Mouse (Mus musculus) hindbrain, embryonic 16.5 days (tissue): ENCODE measurements around the gene Sh3bp5l. TPM values are rescaled to one million over a fixed set of nuclear protein-coding genes. Genes with fewer than 3 reads are reported as not detected.
"Not testable (repeated sequence)": the region's sequence is repeated elsewhere in the genome, so short reads cannot be mapped to it uniquely, and the experiment has no call there.

Source experiments
- ATAC-seq: fragments of 200-750 bp; cut with Nextera tagmentation; 2 replicates; pipeline ENCODE4 v1.8.0; 2017; ENCODE audit warnings: moderate TSS enrichment, moderate library complexity
- H3K27ac ChIP-seq: fragments of 300-500 bp; sonication (generic); 2 replicates; pipeline ENCODE4 v1.5.1; 2014; ENCODE audit warnings: low read depth, mild to moderate bottlenecking, control low read depth, low read length, moderate library complexity
- H3K27me3 ChIP-seq: fragments of 300-500 bp; sonication (generic); replicated peaks from 2 replicates; pipeline ENCODE4 v1.6.1; 2014; ENCODE audit warnings: low read length; ENCODE audit not compliant: control insufficient read depth, insufficient read depth
- H3K36me3 ChIP-seq: fragments of 300-500 bp; sonication (generic); 2 replicates; pipeline ENCODE4 v1.6.1; 2014; ENCODE audit warnings: mild to moderate bottlenecking, low read length, moderate library complexity, mixed read lengths; ENCODE audit not compliant: control insufficient read depth, insufficient read depth
- H3K4me1 ChIP-seq: fragments of 300-500 bp; sonication (generic); 2 replicates; pipeline ENCODE4 v1.6.1; 2014; ENCODE audit warnings: low read depth, low read length; ENCODE audit not compliant: control insufficient read depth, insufficient read depth
- H3K4me2 ChIP-seq: fragments of 300-500 bp; sonication (generic); 2 replicates; pipeline ENCODE4 v1.6.1; 2014; ENCODE audit warnings: mild to moderate bottlenecking, low read length, control low read depth, moderate library complexity
- H3K4me3 ChIP-seq: fragments of 300-500 bp; sonication (generic); 2 replicates; pipeline ENCODE4 v1.5.1; 2014; ENCODE audit warnings: mild to moderate bottlenecking, low read length, control low read depth, moderate library complexity
- H3K9ac ChIP-seq: fragments of 300-500 bp; sonication (generic); 2 replicates; pipeline ENCODE4 v1.6.1; 2014; ENCODE audit warnings: low read depth, mild to moderate bottlenecking, control low read depth, low read length, moderate library complexity
- H3K9me3 ChIP-seq: fragments of 300-500 bp; sonication (generic); 2 replicates; pipeline ENCODE4 v1.6.1; 2014; ENCODE audit warnings: mild to moderate bottlenecking, low read length, moderate library complexity; ENCODE audit not compliant: control insufficient read depth
- WGBS: fragments of 180-500 bp; shearing (Covaris S2); extraction: QIAGEN DNeasy Blood & Tissue Kit; methylation state at CpG from one replicate; pipeline ENCODE4 v1.1.7; 2014; 5-methylcytosine and 5-hydroxymethylcytosine counted together
- polyA plus RNA-seq: library from polyadenylated mRNA; unstranded; fragments of >200 nt; fragmentation: Nextera tagmentation; extraction: Ambion mirVana; gene quantifications from 2 replicates; pipeline ENCODE4 v1.2.1, GENCODE M21; 2015

The Sh3bp5l gene
- polyA plus RNA-seq, 1 experiment from 2014 or later = 48.0 TPM

- Histone ChIP-seq H3K9me3 (no peaks in the 10 kb centered on the region), H3K27me3 (no peaks in the 10 kb centered on the region), H3K4me1 (peaks cover 10% of the 10 kb centered on the region), H3K4me3 (peak overlapping the region; percentile 57), H3K9ac (peak overlapping the region; percentile 62), H3K4me2 (peak overlapping the region; percentile 66), H3K36me3 (no peaks in the 10 kb centered on the region), H3K27ac (peak overlapping the region; percentile 90)
- ATAC-seq = peak; percentile 91
- under 1% methylated on average over 36 of the region's 36 CpGs for WGBS
Observed at GRCm38 (mm10) chr11:58301837-58302754, 28.4 kb upstream of the Sh3bp5l start.

DNA sequence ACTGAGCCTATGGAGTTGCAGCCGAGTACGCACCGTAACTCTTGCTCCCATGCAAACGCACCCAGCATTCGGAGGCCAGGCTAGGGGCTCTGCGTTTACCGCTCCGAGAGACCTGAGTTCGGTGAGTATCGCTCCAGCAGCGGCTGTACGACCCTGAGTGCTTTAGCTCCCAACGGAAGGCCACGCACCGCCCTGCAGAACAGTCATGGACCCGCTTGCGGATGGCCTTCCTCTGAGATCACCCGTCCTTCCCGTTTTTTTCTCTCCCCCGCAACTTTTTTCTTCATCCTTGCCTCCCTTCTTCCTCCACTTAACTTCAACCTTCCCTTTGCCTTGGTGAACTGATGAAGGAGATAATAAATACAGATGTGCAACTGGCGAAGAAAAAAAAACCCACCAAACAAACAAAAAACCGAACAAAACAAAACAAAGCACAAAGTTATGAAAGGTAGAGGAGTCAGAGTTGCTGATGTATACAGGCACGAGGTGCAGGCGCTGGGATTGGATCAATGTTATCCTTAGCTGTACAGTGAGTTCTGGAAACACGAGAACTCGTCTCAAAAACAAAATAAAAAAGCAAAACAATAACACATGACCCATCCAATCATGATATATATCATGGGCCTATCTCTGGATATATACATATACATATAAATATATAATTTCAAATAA is 27.6 kb upstream of the Sh3bp5l start:
- peaks cover 15% of the 10 kb centered on the region for H3K4me1 ChIP-seq
- no peaks in the 10 kb centered on the region for H3K9me3 ChIP-seq
- WGBS = under 1% methylated on average over 26 of the region's 26 CpGs
- H3K27me3 ChIP-seq = no peaks in the 10 kb centered on the region
- peak overlapping the region; percentile 60 for H3K9ac ChIP-seq
- no peaks in the 10 kb centered on the region for H3K36me3 ChIP-seq
- peak; percentile 43 for ATAC-seq
- peak overlapping the region; percentile 66 for H3K4me2 ChIP-seq
- H3K4me3 ChIP-seq = peak overlapping the region; percentile 57
- H3K27ac ChIP-seq = peak overlapping the region; percentile 90

- H3K9ac ChIP-seq = peak overlapping the region; percentile 27; the same call in 1 of the 2 replicates
- WGBS = 10% methylated on average over 7 of the region's 7 CpGs
- H3K4me3 ChIP-seq = peak overlapping the region; percentile 32
- H3K4me1 ChIP-seq = peaks cover 18% of the 10 kb centered on the region
- H3K27ac ChIP-seq = no peak overlapping the region
- ATAC-seq = no peak
- peak overlapping the region; percentile 68 for H3K4me2 ChIP-seq
- no peaks in the 10 kb centered on the region for H3K36me3 ChIP-seq
- H3K27me3 ChIP-seq = no peaks in the 10 kb centered on the region
- no peaks in the 10 kb centered on the region for H3K9me3 ChIP-seq
Observed at GRCm38 (mm10) chr11:58303594-58303993, 26.9 kb upstream of the Sh3bp5l start.

DNA sequence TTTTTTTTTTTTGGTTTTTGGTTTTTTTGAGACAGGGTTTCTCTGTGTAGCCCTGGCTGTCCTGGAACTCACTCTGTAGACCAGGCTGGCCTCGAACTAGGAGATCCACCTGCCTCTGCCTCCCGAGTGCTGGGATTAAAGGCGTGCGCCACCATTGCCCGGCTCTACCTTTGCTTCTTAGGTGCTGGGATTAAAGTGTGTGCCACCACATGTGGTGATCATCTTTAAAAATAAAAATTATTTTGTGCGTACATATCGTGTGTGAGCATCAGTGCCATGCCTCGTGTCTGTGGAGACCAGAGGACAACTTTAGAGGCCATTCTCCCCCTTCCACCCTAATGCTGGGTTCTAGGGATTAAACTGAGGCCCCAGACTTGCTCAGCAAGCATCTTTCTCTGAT is 25.2 kb upstream of the Sh3bp5l start:
- WGBS = 92% methylated on average over 8 of the region's 8 CpGs
- not testable (repeated sequence) for H3K4me3 ChIP-seq, H3K9me3 ChIP-seq, ATAC-seq, H3K4me2 ChIP-seq, H3K27me3 ChIP-seq, H3K27ac ChIP-seq, H3K36me3 ChIP-seq, H3K9ac ChIP-seq
- H3K4me1 ChIP-seq = peaks cover 18% of the 10 kb centered on the region

DNA sequence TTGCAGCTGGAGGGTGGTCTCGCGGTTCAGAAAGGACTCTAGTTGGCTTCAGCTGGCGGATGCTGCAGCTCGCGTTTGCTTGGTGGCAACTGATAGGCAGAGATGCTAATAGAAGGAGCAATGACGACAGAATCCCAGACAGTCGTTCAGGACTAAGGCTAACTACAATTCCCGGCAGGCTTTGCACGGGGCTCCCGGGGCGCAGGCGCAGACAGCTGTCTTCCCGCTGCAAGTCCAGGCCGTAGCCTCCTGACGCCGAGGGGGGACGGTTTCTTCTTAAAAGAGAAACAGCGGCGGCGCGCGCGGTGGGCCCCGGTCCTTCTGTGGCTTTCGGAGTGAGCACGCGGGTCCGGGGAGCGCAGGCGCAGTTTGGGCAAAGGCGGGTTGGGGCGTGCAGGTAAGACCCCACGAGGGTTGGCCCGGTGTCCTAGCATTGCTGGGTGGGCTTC is 23.6 kb upstream of the Sh3bp5l start, which contains the start of gene Zfp692:
Gene Zfp692, plus strand, starts transcription at position 210 of the 449 bp plus-strand sequence.
- no peaks in the 10 kb centered on the region for H3K9me3 ChIP-seq
- H3K27ac ChIP-seq = peak within 1 kb of the TSS; percentile 85
- no peaks in the 10 kb centered on the region for H3K27me3 ChIP-seq
- WGBS = under 1% methylated on average over 34 of the region's 34 CpGs
- peak within 1 kb of the TSS; percentile 95 for H3K4me2 ChIP-seq
- no peaks in the 10 kb centered on the region for H3K36me3 ChIP-seq
- peak; percentile 87 for ATAC-seq
- peaks cover 18% of the 10 kb centered on the region for H3K4me1 ChIP-seq
- H3K9ac ChIP-seq = peak within 1 kb of the TSS; percentile 77
- peak within 1 kb of the TSS; percentile 63 for H3K4me3 ChIP-seq

DNA sequence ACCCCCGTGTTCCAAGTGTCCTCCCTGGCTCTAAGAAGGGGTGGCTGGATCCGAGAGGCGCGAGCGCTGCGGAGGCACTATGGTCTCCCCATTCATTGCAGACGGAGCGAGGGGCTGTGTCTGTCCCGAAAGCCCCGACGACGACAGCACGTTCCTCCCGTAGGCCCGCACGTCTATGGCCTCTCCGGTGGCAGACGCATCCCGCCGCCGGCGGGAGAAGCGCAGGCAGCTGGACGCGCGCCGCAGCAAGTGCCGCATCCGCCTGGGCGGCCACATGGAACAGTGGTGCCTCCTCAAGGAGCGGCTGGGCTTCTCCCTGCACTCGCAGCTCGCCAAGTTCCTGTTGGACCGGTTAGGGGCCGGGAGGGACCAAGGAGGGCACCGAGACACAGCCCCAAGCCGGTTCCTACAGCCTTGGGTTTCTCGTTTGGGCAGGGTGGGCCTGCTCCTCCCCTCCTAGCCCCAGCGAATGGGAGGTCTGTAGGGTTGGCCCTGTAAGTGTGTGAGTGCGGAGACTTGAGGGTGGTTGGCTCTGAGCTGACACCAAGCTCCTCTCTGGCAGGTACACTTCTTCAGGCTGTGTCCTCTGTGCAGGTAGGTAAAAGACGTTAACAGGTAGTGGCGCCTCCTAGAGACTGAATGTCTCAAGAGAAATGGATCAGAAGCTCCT is 23.0 kb upstream of the Sh3bp5l start:
- ATAC-seq = peak; percentile 55
- H3K9me3 ChIP-seq = no peaks in the 10 kb centered on the region
- peak overlapping the region; percentile 85 for H3K27ac ChIP-seq
- peak overlapping the region; percentile 63 for H3K4me3 ChIP-seq
- H3K36me3 ChIP-seq = no peaks in the 10 kb centered on the region
- H3K9ac ChIP-seq = peak overlapping the region; percentile 77
- under 1% methylated on average over 40 of the region's 42 CpGs for WGBS
- H3K4me1 ChIP-seq = peaks cover 18% of the 10 kb centered on the region
- H3K27me3 ChIP-seq = no peaks in the 10 kb centered on the region
- H3K4me2 ChIP-seq = peak overlapping the region; percentile 95

DNA sequence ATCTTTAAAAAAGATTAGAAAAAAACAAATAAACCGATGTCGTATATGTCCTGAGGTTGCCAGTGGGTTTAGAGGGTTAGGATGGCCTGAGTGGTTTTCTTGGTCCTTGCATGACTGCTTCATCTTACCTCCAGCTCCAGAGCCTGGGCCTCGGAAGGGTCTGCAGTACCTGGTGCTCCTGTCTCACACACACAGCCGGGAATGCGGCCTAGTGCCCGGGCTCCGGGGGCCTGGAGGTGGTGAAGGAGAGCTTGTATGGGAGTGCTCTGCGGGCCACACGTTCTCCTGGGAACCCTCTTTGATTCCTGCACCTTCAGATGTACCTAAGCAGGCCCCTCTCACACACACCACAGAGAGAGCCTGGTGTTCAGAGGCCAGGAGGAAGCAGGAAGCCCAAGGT is 21.9 kb upstream of the Sh3bp5l start:
- H3K36me3 ChIP-seq = no peaks in the 10 kb centered on the region
- no peak for ATAC-seq
- no peak overlapping the region for H3K4me3 ChIP-seq
- H3K4me2 ChIP-seq = no peak overlapping the region
- no peak overlapping the region for H3K27ac ChIP-seq
- peaks cover 15% of the 10 kb centered on the region for H3K4me1 ChIP-seq
- WGBS = 96% methylated on average over 9 of the region's 9 CpGs
- H3K9ac ChIP-seq = no peak overlapping the region
- H3K27me3 ChIP-seq = no peaks in the 10 kb centered on the region
- no peaks in the 10 kb centered on the region for H3K9me3 ChIP-seq

- ATAC-seq = no peak
- Histone ChIP-seq H3K4me1 (no peaks in the 10 kb centered on the region), H3K4me2 (no peak overlapping the region), H3K36me3 (0 out of 2 replicates have a peak, but pooled peaks cover 3% of the 10 kb centered on the region), H3K27me3 (no peaks in the 10 kb centered on the region), H3K27ac (no peak overlapping the region), H3K9me3 (no peaks in the 10 kb centered on the region), H3K9ac (no peak overlapping the region), H3K4me3 (no peak overlapping the region)
- 59% methylated on average over 6 of the region's 6 CpGs for WGBS
Observed at GRCm38 (mm10) chr11:58314069-58314468, 16.5 kb upstream of the Sh3bp5l start.
